Mouse (Mus musculus): ENCODE results near the gene Lrrc71. TPM values are rescaled to one million over a fixed set of nuclear protein-coding genes. Genes with fewer than 3 reads are reported as not detected.
A peak's percentile ranks its signal among the peaks of the same experiment; 100 is the strongest.

Lrrc71 gene
- total and polyA plus RNA-seq, 2 experiments from 2014 or later, result 0.66 to 1.3 TPM

DNA sequence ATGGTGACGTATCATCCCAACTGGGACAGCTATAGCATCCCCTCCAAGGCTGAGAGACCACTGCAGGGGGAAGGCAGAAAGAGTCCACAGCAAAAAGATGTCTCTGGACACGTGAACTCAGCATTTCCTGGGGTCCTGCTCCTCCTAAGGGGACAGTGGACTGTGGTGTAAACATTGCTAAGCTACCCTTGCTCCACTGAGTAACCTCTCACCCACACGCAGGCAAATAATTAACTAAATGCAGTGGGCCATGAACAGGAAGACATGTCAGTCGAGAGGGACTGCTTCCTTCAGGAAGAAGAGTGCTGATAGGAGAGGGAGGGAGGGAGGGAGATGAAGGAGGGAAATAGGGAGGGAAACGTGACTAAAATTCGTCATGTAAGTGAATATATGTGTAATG is 22.7 kb upstream of the Lrrc71 start:
- Histone ChIP-seq H3K4me2 (ENCODE audit: low read depth, low read length, poor library complexity, severe bottlenecking) (no peak overlapping the region), H3K9me3 (ENCODE audit: low read length) (no peaks in the 10 kb centered on the region), H3K27ac (ENCODE audit: low read depth, low read length) (no peak overlapping the region), H3K4me1 (ENCODE audit: insufficient read depth, low read length) (no peaks in the 10 kb centered on the region), H3K9ac (replicated peaks; ENCODE audit: low read length, poor library complexity, severe bottlenecking) (no peak overlapping the region), H3K27me3 (ENCODE audit: insufficient read depth, low read length) (peaks cover 13% of the 10 kb centered on the region), H3K36me3 (ENCODE audit: insufficient read depth, low read length) (no peaks in the 10 kb centered on the region), H3K4me3 (ENCODE audit: low read depth, low read length) (no peak overlapping the region)
- no peak for ATAC-seq (ENCODE audit: low FRiP score)
- no peak for DNase-seq (ENCODE audit: low spot score)
- WGBS, result 49% methylated on average over 6 of the region's 6 CpGs
- no peak for TF ChIP-seq CTCF (IDR thresholded peaks at IDR 0.05)

- H3K9me3 ChIP-seq (ENCODE audit: low read length), result no peaks in the 10 kb centered on the region
- no peak overlapping the region for H3K27ac ChIP-seq (ENCODE audit: low read depth, low read length)
- H3K36me3 ChIP-seq (ENCODE audit: insufficient read depth, low read length), result no peaks in the 10 kb centered on the region
- DNase-seq (ENCODE audit: low spot score), result peak; percentile 71
- WGBS, result 2% methylated on average over 4 of the region's 4 CpGs
- H3K4me1 ChIP-seq (ENCODE audit: insufficient read depth, low read length), result no peaks in the 10 kb centered on the region
- TF ChIP-seq CTCF (IDR thresholded peaks at IDR 0.05), result peak; percentile 95
- H3K4me3 ChIP-seq (ENCODE audit: low read depth, low read length), result no peak overlapping the region
- H3K4me2 ChIP-seq (ENCODE audit: low read depth, low read length, poor library complexity, severe bottlenecking), result no peak overlapping the region
- H3K27me3 ChIP-seq (ENCODE audit: insufficient read depth, low read length), result peaks cover 13% of the 10 kb centered on the region
- no peak overlapping the region for H3K9ac ChIP-seq (replicated peaks; ENCODE audit: low read length, poor library complexity, severe bottlenecking)
- no peak for ATAC-seq (ENCODE audit: low FRiP score)
Measured at GRCm38 (mm10) chr3:87770280-87770679, 21.9 kb upstream of the Lrrc71 start.

GRCm38 (mm10) chr3:87769506-87769905 is 21.1 kb upstream of the Lrrc71 start:
- WGBS, result 91% methylated on average over 8 of the region's 8 CpGs
- Histone ChIP-seq H3K4me1 (ENCODE audit: insufficient read depth, low read length) (no peaks in the 10 kb centered on the region), H3K36me3 (ENCODE audit: insufficient read depth, low read length) (no peaks in the 10 kb centered on the region), H3K27me3 (ENCODE audit: insufficient read depth, low read length) (peaks cover 13% of the 10 kb centered on the region), H3K27ac (ENCODE audit: low read depth, low read length) (no peak overlapping the region), H3K4me3 (ENCODE audit: low read depth, low read length) (no peak overlapping the region), H3K9ac (replicated peaks; ENCODE audit: low read length, poor library complexity, severe bottlenecking) (no peak overlapping the region), H3K9me3 (ENCODE audit: low read length) (no peaks in the 10 kb centered on the region), H3K4me2 (ENCODE audit: low read depth, low read length, poor library complexity, severe bottlenecking) (no peak overlapping the region)
- no peak for DNase-seq (ENCODE audit: low spot score)
- no peak for TF ChIP-seq CTCF (IDR thresholded peaks at IDR 0.05)
- ATAC-seq (ENCODE audit: low FRiP score), result no peak

GRCm38 (mm10) chr3:87768844-87769243 is 20.4 kb upstream of the Lrrc71 start:
- WGBS, result 3% methylated on average over 35 of the region's 37 CpGs
- H3K4me1 ChIP-seq (ENCODE audit: insufficient read depth, low read length), result no peaks in the 10 kb centered on the region
- H3K27ac ChIP-seq (ENCODE audit: low read depth, low read length), result no peak overlapping the region
- H3K36me3 ChIP-seq (ENCODE audit: insufficient read depth, low read length), result no peaks in the 10 kb centered on the region
- H3K4me3 ChIP-seq (ENCODE audit: low read depth, low read length), result peak overlapping the region; percentile 28
- peak overlapping the region; percentile 34 for H3K4me2 ChIP-seq (ENCODE audit: low read depth, low read length, poor library complexity, severe bottlenecking)
- peak; percentile 52; the same call in 1 of the 2 replicates for ATAC-seq (ENCODE audit: low FRiP score)
- H3K9me3 ChIP-seq (ENCODE audit: low read length), result no peaks in the 10 kb centered on the region
- peak; percentile 76 for TF ChIP-seq CTCF (IDR thresholded peaks at IDR 0.05)
- H3K9ac ChIP-seq (replicated peaks; ENCODE audit: low read length, poor library complexity, severe bottlenecking), result no peak overlapping the region
- H3K27me3 ChIP-seq (ENCODE audit: insufficient read depth, low read length), result peaks cover 13% of the 10 kb centered on the region
- DNase-seq (ENCODE audit: low spot score), result peak; percentile 41

DNA sequence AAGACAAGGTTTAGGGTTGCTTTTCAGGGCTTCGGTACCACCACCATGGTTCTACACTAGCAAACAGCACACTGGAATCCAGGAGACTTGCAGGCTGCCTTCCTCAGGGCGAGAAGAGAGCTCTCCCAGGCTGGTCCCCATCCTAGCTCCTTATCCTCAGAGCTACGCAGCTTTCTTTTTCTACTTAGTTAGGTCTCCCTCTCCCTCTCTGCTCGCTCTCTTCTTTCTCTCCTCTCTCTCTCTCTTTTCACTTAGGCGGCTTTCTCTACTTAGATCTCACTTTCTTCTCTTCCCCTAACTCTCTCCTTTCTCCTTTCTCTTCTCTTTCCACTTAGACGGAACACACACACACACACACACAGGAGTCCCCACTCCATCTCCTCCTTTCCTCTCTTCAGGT is 20.0 kb upstream of the Lrrc71 start:
- no peak overlapping the region for H3K9ac ChIP-seq (replicated peaks; ENCODE audit: low read length, poor library complexity, severe bottlenecking)
- TF ChIP-seq CTCF (IDR thresholded peaks at IDR 0.05), result no peak
- H3K27ac ChIP-seq (ENCODE audit: low read depth, low read length), result no peak overlapping the region; the same call in 1 of the 2 replicates
- no peaks in the 10 kb centered on the region for H3K4me1 ChIP-seq (ENCODE audit: insufficient read depth, low read length)
- peaks cover 13% of the 10 kb centered on the region for H3K27me3 ChIP-seq (ENCODE audit: insufficient read depth, low read length)
- peak overlapping the region; percentile 34 for H3K4me2 ChIP-seq (ENCODE audit: low read depth, low read length, poor library complexity, severe bottlenecking)
- WGBS, result 54% methylated on average over 6 of the region's 6 CpGs
- no peaks in the 10 kb centered on the region for H3K9me3 ChIP-seq (ENCODE audit: low read length)
- peak overlapping the region; percentile 28 for H3K4me3 ChIP-seq (ENCODE audit: low read depth, low read length)
- ATAC-seq (ENCODE audit: low FRiP score) (no peak), DNase-seq (ENCODE audit: low spot score) (no peak)
- no peaks in the 10 kb centered on the region for H3K36me3 ChIP-seq (ENCODE audit: insufficient read depth, low read length)

GRCm38 (mm10) chr3:87767764-87768163 is 19.3 kb upstream of the Lrrc71 start:
- no peaks in the 10 kb centered on the region for H3K36me3 ChIP-seq (ENCODE audit: insufficient read depth, low read length)
- no peak for ATAC-seq (ENCODE audit: low FRiP score)
- H3K27me3 ChIP-seq (ENCODE audit: insufficient read depth, low read length), result peaks cover 13% of the 10 kb centered on the region
- H3K9ac ChIP-seq (replicated peaks; ENCODE audit: low read length, poor library complexity, severe bottlenecking), result no peak overlapping the region
- WGBS, result 68% methylated on average over 8 of the region's 8 CpGs
- H3K9me3 ChIP-seq (ENCODE audit: low read length), result no peaks in the 10 kb centered on the region
- no peaks in the 10 kb centered on the region for H3K4me1 ChIP-seq (ENCODE audit: insufficient read depth, low read length)
- DNase-seq (ENCODE audit: low spot score), result no peak
- no peak overlapping the region for H3K27ac ChIP-seq (ENCODE audit: low read depth, low read length)
- H3K4me2 ChIP-seq (ENCODE audit: low read depth, low read length, poor library complexity, severe bottlenecking), result peak overlapping the region; percentile 34; the same call in 1 of the 2 replicates
- peak overlapping the region; percentile 28; the same call in 1 of the 2 replicates for H3K4me3 ChIP-seq (ENCODE audit: low read depth, low read length)
- TF ChIP-seq CTCF (IDR thresholded peaks at IDR 0.05), result no peak
